Mouse (Mus musculus) macrophage (primary cell): ENCODE data around the gene Vmn2r74. TPM values are rescaled to one million over a fixed set of nuclear protein-coding genes. Genes with fewer than 3 reads are reported as not detected.

Source experiments
- H3K27ac ChIP-seq: fragments of 350-480 bp; formaldehyde crosslinking; 2 replicates; pipeline ENCODE4 v1.9.0; 2021
- H3K36me3 ChIP-seq: fragments of 350-480 bp; formaldehyde crosslinking; 2 replicates; pipeline ENCODE4 v1.9.0; 2021; ENCODE audit errors: inconsistent target
- H3K4me3 ChIP-seq: fragments of 350-480 bp; formaldehyde crosslinking; 2 replicates; pipeline ENCODE4 v1.9.0; 2021; ENCODE audit errors: inconsistent target
- H3K79me2 ChIP-seq: fragments of 350-480 bp; formaldehyde crosslinking; 2 replicates; pipeline ENCODE4 v1.9.0; 2021; ENCODE audit errors: inconsistent target
- WGBS: methylation state at CpG from one replicate; pipeline ENCODE4 v1.1.7; 2026; ENCODE audit warnings: inconsistent platforms; ENCODE audit not compliant: missing documents; 5-methylcytosine and 5-hydroxymethylcytosine counted together
- polyA plus RNA-seq: library from polyadenylated mRNA; stranded (reverse); fragments of 250-400 nt; gene quantifications from 3 replicates; pipeline ENCODE4 v1.2.4, GENCODE M21; 2018; ENCODE audit warnings: inconsistent platforms
- total RNA-seq, 78 experiments: library from RNA; depleted of rRNA; stranded (reverse); fragments of 250-400 nt; gene quantifications; 1 replicate in 9 of 78; 2 replicates in 24 of 78; 3 replicates in 43 of 78; 4 replicates in 2 of 78; pipeline ENCODE4 v1.2.4; 2018; ENCODE audit warnings: inconsistent platforms in 56 of 78

The Vmn2r74 gene
- total RNA-seq (2018; cell fraction: chromatin; rRNA removed), result not detected
- not detected for total RNA-seq (2018; cell fraction: cytosol; rRNA removed)
- total RNA-seq (2018; cell fraction: nucleus; rRNA removed), result not detected
- polyA plus RNA-seq, result not detected in 3 replicates

DNA sequence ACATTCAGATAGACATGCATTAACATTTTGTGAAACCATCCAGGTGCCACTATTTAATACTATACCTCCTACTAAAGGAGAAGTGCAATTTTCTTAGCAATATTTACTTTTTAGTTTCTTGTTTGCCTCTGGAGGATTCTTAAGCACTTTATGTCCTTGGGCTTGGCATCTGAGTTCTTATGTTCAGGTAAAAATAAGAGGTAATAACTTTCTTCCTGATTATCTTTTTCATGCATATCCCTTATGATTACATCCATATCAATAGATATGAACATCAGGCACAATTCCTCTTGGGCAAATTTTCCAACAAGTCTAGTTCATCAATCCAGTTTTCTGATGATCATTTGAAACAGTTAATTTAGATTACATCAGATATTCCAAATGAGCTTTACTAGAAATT lies at the start of gene Vmn2r74:
TSS of gene Vmn2r74 (minus strand) at position 101 of the 400 bp plus-strand sequence.
- Histone ChIP-seq H3K27ac (no peak within 1 kb of the TSS), H3K36me3 (no peaks in the 10 kb centered on the region), H3K4me3 (no peak within 1 kb of the TSS), H3K79me2 (no peaks in the 10 kb centered on the region)

DNA sequence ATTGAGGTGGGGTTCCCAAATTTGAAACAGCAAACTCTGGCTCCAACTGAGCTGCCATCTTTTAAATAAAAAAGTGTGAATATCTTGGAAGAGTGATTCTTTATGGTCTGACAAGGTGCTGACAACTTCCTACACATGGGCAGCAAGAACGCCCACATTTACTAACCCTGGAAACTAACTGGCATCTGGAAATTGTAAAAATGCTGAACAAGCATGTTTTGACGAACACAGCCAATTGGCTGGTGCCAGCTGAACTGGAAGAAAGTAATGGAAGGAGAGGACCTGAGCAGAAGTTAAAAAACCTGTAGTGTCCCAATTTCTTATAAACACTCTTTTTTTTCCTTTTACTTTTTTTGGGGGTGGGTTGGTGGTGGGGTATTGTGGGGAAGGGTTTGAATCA lies 46.1 kb upstream of the Vmn2r74 start:
- Histone ChIP-seq H3K4me3 (no peak overlapping the region), H3K27ac (no peak overlapping the region), H3K36me3 (no peaks in the 10 kb centered on the region), H3K79me2 (no peaks in the 10 kb centered on the region)
- 73% methylated on average over 2 of the region's 2 CpGs for WGBS

Other genes starting within 250 kb of the Vmn2r74 start
- not detected in 3 replicates for gene Vmn2r72, start 206.5 kb downstream of the Vmn2r74 start, polyA plus RNA-seq
- gene Vmn2r73, start 85.4 kb downstream of the Vmn2r74 start, polyA plus RNA-seq, result not detected in 3 replicates
- gene Vmn2r75, start 210.1 kb upstream of the Vmn2r74 start, polyA plus RNA-seq, result not detected in 3 replicates